8 mouse cellular contexts compared by ENCODE assay signal in the genomic region with DNA sequence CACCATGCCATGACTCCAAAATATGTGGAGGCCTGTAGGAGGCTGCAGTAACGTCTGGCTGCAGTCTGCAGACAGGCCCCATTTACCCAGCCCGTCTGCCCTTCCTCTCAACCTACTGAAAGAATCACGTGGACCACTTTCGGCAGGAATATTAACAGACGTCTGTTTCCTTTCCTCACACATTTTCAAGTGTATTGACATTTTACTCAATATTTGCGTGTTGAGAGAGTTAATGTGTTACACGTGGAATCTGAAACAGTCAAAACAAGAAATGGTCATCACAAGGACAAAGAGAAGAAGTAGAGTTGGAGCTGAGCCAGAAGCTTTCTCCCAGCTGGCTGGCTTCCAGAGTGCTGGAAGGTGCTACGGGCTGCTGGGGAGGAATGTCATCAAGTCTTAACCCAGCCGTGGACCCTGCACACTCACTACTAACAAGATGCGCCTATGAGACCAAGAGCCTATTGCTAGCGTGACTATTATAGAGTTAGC. TPM values are rescaled to one million over a fixed set of nuclear protein-coding genes. Genes with fewer than 3 reads are reported as not detected.
DNase-seq lines count a peak whose midpoint lies in the region; ATAC-seq lines count a peak whose summit lies in the region.

No protein-coding gene starts in this region.

- no peak for DNase-seq in liver
- DNase-seq in layer of hippocampus, postnatal 14 days (ENCODE audit: low spot score in 2 of 2), result no peak
- DNase-seq in layer of hippocampus, postnatal 25 days (ENCODE audit: extremely low spot score in 1 of 2, low spot score in 1 of 2), result no peak
- DNase-seq in thymus, postnatal 0 days (ENCODE audit: low spot score), result no peak

- H3K9me3 ChIP-seq in liver, embryonic 16.5 days (replicated peaks; ENCODE audit: control insufficient read depth, low read length), result no peaks in the 10 kb centered on the region
- no peaks in the 10 kb centered on the region for H3K9me3 ChIP-seq in embryonic facial prominence, embryonic 13.5 days
- no peaks in the 10 kb centered on the region for H3K9me3 ChIP-seq in kidney, embryonic 16.5 days (ENCODE audit: low read length)
- H3K9me3 ChIP-seq in midbrain, embryonic 16.5 days (replicated peaks; ENCODE audit: control insufficient read depth, low read length, poor library complexity, severe bottlenecking), result no peaks in the 10 kb centered on the region

- H3K9ac ChIP-seq in liver, embryonic 16.5 days (ENCODE audit: low read depth, low read length), result no peak overlapping the region
- no peak overlapping the region for H3K9ac ChIP-seq in embryonic facial prominence, embryonic 13.5 days
- H3K9ac ChIP-seq in kidney, embryonic 16.5 days (replicated peaks; ENCODE audit: low read length), result no peak overlapping the region
- H3K9ac ChIP-seq in midbrain, embryonic 16.5 days (ENCODE audit: low read depth, low read length), result no peak overlapping the region

- no peak overlapping the region for H3K27ac ChIP-seq in liver, embryonic 16.5 days (ENCODE audit: low read length)
- peak overlapping the region; percentile 57; the same call in 1 of the 2 replicates for H3K27ac ChIP-seq in embryonic facial prominence, embryonic 13.5 days
- H3K27ac ChIP-seq in kidney, embryonic 16.5 days (ENCODE audit: low read length), result no peak overlapping the region
- peak overlapping the region; percentile 49 for H3K27ac ChIP-seq in midbrain, embryonic 16.5 days (ENCODE audit: low read length)

- H3K36me3 ChIP-seq in liver, embryonic 16.5 days (ENCODE audit: control insufficient read depth, insufficient read depth), result no peaks in the 10 kb centered on the region
- no peaks in the 10 kb centered on the region for H3K36me3 ChIP-seq in embryonic facial prominence, embryonic 13.5 days
- H3K36me3 ChIP-seq in kidney, embryonic 16.5 days (ENCODE audit: insufficient read depth, low read length), result no peaks in the 10 kb centered on the region
- H3K36me3 ChIP-seq in midbrain, embryonic 16.5 days (ENCODE audit: control insufficient read depth, insufficient read depth, low read length), result no peaks in the 10 kb centered on the region

- H3K27me3 ChIP-seq in liver, embryonic 16.5 days (ENCODE audit: control insufficient read depth, insufficient read depth, low read depth, low read length), result no peaks in the 10 kb centered on the region
- H3K27me3 ChIP-seq in embryonic facial prominence, embryonic 13.5 days, result no peaks in the 10 kb centered on the region
- H3K27me3 ChIP-seq in kidney, embryonic 16.5 days (ENCODE audit: insufficient read depth, low read length), result no peaks in the 10 kb centered on the region
- no peaks in the 10 kb centered on the region for H3K27me3 ChIP-seq in midbrain, embryonic 16.5 days (ENCODE audit: control insufficient read depth, insufficient read depth, low read depth, low read length)

- no peak overlapping the region for H3K4me2 ChIP-seq in liver, embryonic 16.5 days (ENCODE audit: low read depth, low read length)
- H3K4me2 ChIP-seq in embryonic facial prominence, embryonic 13.5 days, result no peak overlapping the region
- 0 out of 2 replicates have a peak overlapping the region, but pooled peaks have one; percentile 9 for H3K4me2 ChIP-seq in kidney, embryonic 16.5 days (replicated peaks; ENCODE audit: low read depth, low read length)
- no peak overlapping the region for H3K4me2 ChIP-seq in midbrain, embryonic 16.5 days (ENCODE audit: low read length)

- no peak overlapping the region for H3K4me3 ChIP-seq in liver, embryonic 16.5 days (ENCODE audit: low read depth, low read length)
- no peak overlapping the region for H3K4me3 ChIP-seq in embryonic facial prominence, embryonic 13.5 days
- H3K4me3 ChIP-seq in kidney, embryonic 16.5 days (ENCODE audit: low read length), result no peak overlapping the region
- H3K4me3 ChIP-seq in midbrain, embryonic 16.5 days (ENCODE audit: low read depth, low read length), result no peak overlapping the region

- H3K4me1 ChIP-seq in liver, embryonic 16.5 days (ENCODE audit: control insufficient read depth, low read depth, low read length), result no peaks in the 10 kb centered on the region
- peaks cover 27% of the 10 kb centered on the region for H3K4me1 ChIP-seq in embryonic facial prominence, embryonic 13.5 days
- H3K4me1 ChIP-seq in kidney, embryonic 16.5 days (ENCODE audit: insufficient read depth, low read length), result peaks cover 8% of the 10 kb centered on the region
- peaks cover 38% of the 10 kb centered on the region for H3K4me1 ChIP-seq in midbrain, embryonic 16.5 days (ENCODE audit: control insufficient read depth, insufficient read depth, low read length)

- peak; percentile 30; the same call in 1 of the 2 replicates for ATAC-seq in liver, embryonic 16.5 days (ENCODE audit: low read depth)
- ATAC-seq in embryonic facial prominence, embryonic 13.5 days (ENCODE audit: insufficient number of reproducible peaks, insufficient read depth, low FRiP score, low TSS enrichment, low read depth), result no peak
- ATAC-seq in kidney, embryonic 16.5 days (ENCODE audit: low FRiP score, low TSS enrichment), result 0 out of 2 replicates have a peak, but pooled peaks have one; percentile 73
- ATAC-seq in midbrain, embryonic 16.5 days, result no peak

- WGBS in liver, embryonic 16.5 days (ENCODE audit: insufficient replicate concordance), result 54% methylated on average over 11 of the region's 11 CpGs
- 48% methylated on average over 11 of the region's 11 CpGs for WGBS in embryonic facial prominence, embryonic 13.5 days
- whole genome bisulfite sequencing in kidney, embryonic 16.5 days, result 39% methylated on average over 11 of the region's 11 CpGs
- 58% methylated on average over 11 of the region's 11 CpGs for WGBS in midbrain, embryonic 16.5 days

RNA-seq across cellular contexts. Expression of gene Wdr19, which starts 22.4 kb away (rescaled TPM):
- polyA plus RNA-seq in liver, embryonic 16.5 days (2015; fragmentation: Nextera tagmentation; extraction: Ambion mirVana), result 0.59 and 1.2 TPM in 2 replicates
- 10.8 and 12.9 TPM in 2 replicates for polyA plus RNA-seq in embryonic facial prominence, embryonic 13.5 days (2015; fragmentation: Nextera tagmentation; extraction: Ambion mirVana)
- polyA plus RNA-seq in kidney, embryonic 16.5 days (2015; fragmentation: Nextera tagmentation; extraction: Ambion mirVana), result 12.8 and 13.1 TPM in 2 replicates
- polyA plus RNA-seq in midbrain, embryonic 16.5 days (2015; fragmentation: Nextera tagmentation; extraction: Ambion mirVana), result 12.6 and 15.2 TPM in 2 replicates
- 10 to 100 TPM; 19.2 to 20.1 TPM for total RNA-seq in layer of hippocampus, postnatal 14 days (2021)
- 10 to 100 TPM; 17.8 to 23.4 TPM for total RNA-seq in layer of hippocampus, postnatal 25 days (2021)
- polyA plus RNA-seq in thymus, postnatal 0 days (2015; fragmentation: Nextera tagmentation; extraction: Ambion mirVana), result 2.9 and 3.1 TPM in 2 replicates

Comparison
In these comparisons a context has a peak if more than half of its experiments do, and no peak if none do; other contexts are left out.
1. ATAC-seq: peak in liver, embryonic 16.5 days (single experiment) and kidney, embryonic 16.5 days (single experiment); none in embryonic facial prominence, embryonic 13.5 days (single experiment) and midbrain, embryonic 16.5 days (single experiment).
2. H3K27ac ChIP-seq: peak in embryonic facial prominence, embryonic 13.5 days (single experiment) and midbrain, embryonic 16.5 days (single experiment); none in liver, embryonic 16.5 days (single experiment) and kidney, embryonic 16.5 days (single experiment).